Mouse (Mus musculus): ENCODE data around the gene Sorbs2.

GRCm38 (mm10) chr8:45584390-45585052 lies 76.9 kb downstream of the Sorbs2 start:
- TF ChIP-seq CTCF (IDR thresholded peaks at IDR 0.05; ENCODE audit: low read depth) (no peak), EP300 (IDR thresholded peaks at IDR 0.05; ENCODE audit: low read depth) (no peak)

Data from liver, postnatal 0 days (tissue).